Mouse (Mus musculus) ES-Bruce4 (cell line): Measurements from ENCODE around the gene Nudt15. TPM values are rescaled to one million over a fixed set of nuclear protein-coding genes. Genes with fewer than 3 reads are reported as not detected.

Experiments used
- H3K27ac ChIP-seq: 2 replicates; pipeline ENCODE4 v1.5.1; 2012; ENCODE audit warnings: low read length, inconsistent platforms; ENCODE audit not compliant: insufficient read depth
- H3K27me3 ChIP-seq: 2 replicates; pipeline ENCODE4 v1.6.1; 2012; ENCODE audit warnings: mild to moderate bottlenecking, low read length, inconsistent platforms; ENCODE audit not compliant: control insufficient read depth, poor library complexity, insufficient read depth, severe bottlenecking
- H3K36me3 ChIP-seq: 2 replicates; pipeline ENCODE4 v1.6.1; 2012; ENCODE audit warnings: inconsistent platforms, mild to moderate bottlenecking, low read length, moderate library complexity; ENCODE audit not compliant: control insufficient read depth, poor library complexity, insufficient read depth, severe bottlenecking
- H3K4me1 ChIP-seq: one replicate; pipeline ENCODE4 v1.8.1; 2011; ENCODE audit warnings: low read length; ENCODE audit not compliant: control insufficient read depth, insufficient read depth
- H3K4me3 ChIP-seq: 2 replicates; pipeline ENCODE4 v1.5.1; 2011; ENCODE audit warnings: low read depth, mild to moderate bottlenecking, low read length
- H3K9ac ChIP-seq: 2 replicates; pipeline ENCODE4 v1.6.1; 2012; ENCODE audit warnings: low read depth, mild to moderate bottlenecking, inconsistent platforms; ENCODE audit not compliant: poor library complexity, severe bottlenecking
- H3K9me3 ChIP-seq: replicated peaks from 2 replicates; pipeline ENCODE4 v1.6.1; 2012; ENCODE audit warnings: mild to moderate bottlenecking, low read length, inconsistent platforms; ENCODE audit not compliant: control insufficient read depth, poor library complexity, insufficient read depth, severe bottlenecking
- CTCF ChIP-seq: IDR thresholded peaks from one replicate; pipeline ENCODE4 v1.8.1; 2011; ENCODE audit warnings: low read depth, low read length
- EP300 ChIP-seq: IDR thresholded peaks from 2 replicates; pipeline ENCODE4 v1.6.1; 2011; ENCODE audit warnings: low read depth, low read length; ENCODE audit not compliant: insufficient read depth
- POLR2A ChIP-seq: IDR thresholded peaks from one replicate; pipeline ENCODE4 v1.8.1; 2011; ENCODE audit warnings: low read length; ENCODE audit not compliant: insufficient read depth
- polyA plus RNA-seq: library from polyadenylated mRNA; stranded (reverse); fragments of >200 nt; gene quantifications from 2 replicates; pipeline ENCODE4 v1.2.4, GENCODE M21; 2011; ENCODE audit warnings: low read depth; ENCODE audit not compliant: missing spikeins, insufficient read depth, insufficient read length

Nudt15 gene
- polyA plus RNA-seq, 1 experiment: 3.9 TPM

GRCm38 (mm10) chr14:73553122-73553696 is 5.2 kb upstream of the Nudt15 start:
- Histone ChIP-seq H3K4me3 (peak overlapping the region; percentile 93), H3K27me3 (no peaks in the 10 kb centered on the region), H3K36me3 (no peaks in the 10 kb centered on the region), H3K27ac (no peak overlapping the region), H3K4me1 (peaks cover 2% of the 10 kb centered on the region), H3K9me3 (no peaks in the 10 kb centered on the region), H3K9ac (peak overlapping the region; percentile 91)
- TF ChIP-seq POLR2A: no peak
- no peak for TF ChIP-seq EP300
- TF ChIP-seq CTCF: no peak

- H3K27me3 ChIP-seq: no peaks in the 10 kb centered on the region
- no peaks in the 10 kb centered on the region for H3K36me3 ChIP-seq
- no peak overlapping the region for H3K27ac ChIP-seq
- H3K9me3 ChIP-seq: no peaks in the 10 kb centered on the region
- H3K9ac ChIP-seq: peak overlapping the region; percentile 91
- TF ChIP-seq POLR2A: no peak
- no peak for TF ChIP-seq CTCF
- TF ChIP-seq EP300: peak; percentile 28; the same call in 1 of the 2 replicates
- H3K4me1 ChIP-seq: peaks cover 2% of the 10 kb centered on the region
- peak overlapping the region; percentile 93 for H3K4me3 ChIP-seq
Measured at GRCm38 (mm10) chr14:73552341-73553121, 4.5 kb upstream of the Nudt15 start.

GRCm38 (mm10) chr14:73551164-73551563 is 3.1 kb upstream of the Nudt15 start:
- Histone ChIP-seq H3K4me3 (no peak overlapping the region), H3K27ac (no peak overlapping the region), H3K9me3 (no peaks in the 10 kb centered on the region), H3K4me1 (peaks cover 2% of the 10 kb centered on the region), H3K9ac (no peak overlapping the region), H3K27me3 (no peaks in the 10 kb centered on the region), H3K36me3 (no peaks in the 10 kb centered on the region)
- TF ChIP-seq EP300 (no peak), CTCF (no peak), POLR2A (no peak)

GRCm38 (mm10) chr14:73550732-73551131 is 2.7 kb upstream of the Nudt15 start:
- Histone ChIP-seq H3K4me1 (peaks cover 2% of the 10 kb centered on the region), H3K27me3 (no peaks in the 10 kb centered on the region), H3K9ac (no peak overlapping the region), H3K9me3 (no peaks in the 10 kb centered on the region), H3K27ac (no peak overlapping the region), H3K36me3 (no peaks in the 10 kb centered on the region), H3K4me3 (no peak overlapping the region)
- no peak for TF ChIP-seq CTCF
- TF ChIP-seq POLR2A: no peak
- TF ChIP-seq EP300: no peak

- Histone ChIP-seq H3K9ac (no peak overlapping the region), H3K27me3 (no peaks in the 10 kb centered on the region), H3K4me1 (peaks cover 2% of the 10 kb centered on the region), H3K27ac (no peak overlapping the region), H3K9me3 (no peaks in the 10 kb centered on the region), H3K36me3 (no peaks in the 10 kb centered on the region), H3K4me3 (no peak overlapping the region)
- TF ChIP-seq CTCF (no peak), POLR2A (no peak), EP300 (no peak)
Measured at GRCm38 (mm10) chr14:73550291-73550690, 2.2 kb upstream of the Nudt15 start.

GRCm38 (mm10) chr14:73547034-73547433 is 1.0 kb downstream of the Nudt15 start:
- TF ChIP-seq CTCF (no peak), POLR2A (no peak), EP300 (no peak)
- Histone ChIP-seq H3K4me1 (peaks cover 2% of the 10 kb centered on the region), H3K9me3 (no peaks in the 10 kb centered on the region), H3K27ac (no peak overlapping the region), H3K36me3 (no peaks in the 10 kb centered on the region), H3K9ac (no peak overlapping the region), H3K27me3 (no peaks in the 10 kb centered on the region), H3K4me3 (no peak overlapping the region)
